Mouse (Mus musculus) midbrain, postnatal 0 days (tissue): ENCODE data around the gene Emc1. TPM values are rescaled to one million over a fixed set of nuclear protein-coding genes. Genes with fewer than 3 reads are reported as not detected.

ENCODE experiments used
- ATAC-seq: fragments of 200-750 bp; cut with Nextera tagmentation; 2 replicates; pipeline ENCODE4 v1.8.0; 2017; ENCODE audit warnings: moderate number of reproducible peaks, mild to moderate bottlenecking, moderate TSS enrichment, moderate library complexity; ENCODE audit not compliant: low FRiP score
- DNase-seq: peaks from one replicate; pipeline ENCODE4 v3.0.0-alpha.2; 2015; ENCODE audit warnings: low spot score
- H3K27ac ChIP-seq: fragments of 300-500 bp; sonication (generic); 2 replicates; pipeline ENCODE4 v1.5.1; 2014; ENCODE audit warnings: low read depth, mild to moderate bottlenecking, low read length, mixed read lengths
- H3K27me3 ChIP-seq: fragments of 300-500 bp; sonication (generic); 2 replicates; pipeline ENCODE4 v1.6.1; 2014; ENCODE audit warnings: low read length, control low read depth, mixed read lengths; ENCODE audit not compliant: insufficient read depth
- H3K36me3 ChIP-seq: fragments of 300-500 bp; sonication (generic); 2 replicates; pipeline ENCODE4 v1.6.1; 2014; ENCODE audit warnings: low read length, control low read depth, mixed read lengths; ENCODE audit not compliant: insufficient read depth
- H3K4me1 ChIP-seq: fragments of 300-500 bp; sonication (generic); 2 replicates; pipeline ENCODE4 v1.6.1; 2014; ENCODE audit warnings: mild to moderate bottlenecking, control low read depth, antibody characterized with exemption, low read length, mixed read lengths; ENCODE audit not compliant: insufficient read depth
- H3K4me2 ChIP-seq: fragments of 300-500 bp; sonication (generic); 2 replicates; pipeline ENCODE4 v1.6.1; 2014; ENCODE audit warnings: low read depth, mild to moderate bottlenecking, low read length, mixed read lengths; ENCODE audit not compliant: poor library complexity, severe bottlenecking
- H3K4me3 ChIP-seq: fragments of 300-500 bp; sonication (generic); 2 replicates; pipeline ENCODE4 v1.5.1; 2014; ENCODE audit warnings: low read depth, mild to moderate bottlenecking, low read length, moderate library complexity
- H3K9ac ChIP-seq: fragments of 300-500 bp; sonication (generic); replicated peaks from 2 replicates; pipeline ENCODE4 v1.6.1; 2014; ENCODE audit warnings: mild to moderate bottlenecking, low read length, moderate library complexity, mixed read lengths; ENCODE audit not compliant: poor library complexity, severe bottlenecking
- H3K9me3 ChIP-seq: fragments of 300-500 bp; sonication (generic); 2 replicates; pipeline ENCODE4 v1.6.1; 2016; ENCODE audit warnings: low read length, control low read depth
- CTCF ChIP-seq: IDR thresholded peaks from 2 replicates; pipeline ENCODE4 v1.5.1; 2016; ENCODE audit warnings: antibody characterized with exemption, mild to moderate bottlenecking
- WGBS: fragments of 180-500 bp; shearing (Covaris S2); extraction: QIAGEN DNeasy Blood & Tissue Kit; methylation state at CpG from one replicate; pipeline ENCODE4 v1.1.7; 2014; 5-methylcytosine and 5-hydroxymethylcytosine counted together
- polyA plus RNA-seq: library from polyadenylated mRNA; unstranded; fragments of >200 nt; fragmentation: Nextera tagmentation; extraction: Ambion mirVana; gene quantifications from 2 replicates; pipeline ENCODE4 v1.2.1, GENCODE M21; 2015
- total RNA-seq: library from RNA; depleted of rRNA; stranded (reverse); fragments of >200 nt; gene quantifications from 2 replicates; pipeline ENCODE4 v1.2.3, GENCODE M21; 2014

Emc1 gene
- total and polyA plus RNA-seq, 2 experiments from 2014 or later = 50.3 to 78.3 TPM

GRCm38 (mm10) chr4:139310899-139311701 lies 41.3 kb upstream of the Emc1 start:
- H3K9me3 ChIP-seq = no peaks in the 10 kb centered on the region
- H3K36me3 ChIP-seq = peaks cover 17% of the 10 kb centered on the region
- peak overlapping the region; percentile 80 for H3K9ac ChIP-seq
- no peaks in the 10 kb centered on the region for H3K27me3 ChIP-seq
- H3K4me1 ChIP-seq = peaks cover 13% of the 10 kb centered on the region; the same call in 1 of the 2 replicates
- H3K27ac ChIP-seq = peak overlapping the region; percentile 67; the same call in 1 of the 2 replicates
- TF ChIP-seq CTCF = no peak
- DNase-seq (no peak), ATAC-seq (peak; percentile 70)
- H3K4me2 ChIP-seq = peak overlapping the region; percentile 92
- H3K4me3 ChIP-seq = peak overlapping the region; percentile 91
- under 1% methylated on average over 50 of the region's 53 CpGs for WGBS

GRCm38 (mm10) chr4:139311707-139312106 lies 40.7 kb upstream of the Emc1 start:
- WGBS = 20% methylated on average over 14 of the region's 14 CpGs

GRCm38 (mm10) chr4:139312632-139313031 lies 39.8 kb upstream of the Emc1 start:
- H3K27me3 ChIP-seq = no peaks in the 10 kb centered on the region
- no peak overlapping the region for H3K27ac ChIP-seq
- peak; percentile 32 for DNase-seq
- H3K36me3 ChIP-seq = peaks cover 11% of the 10 kb centered on the region
- no peak overlapping the region for H3K4me3 ChIP-seq
- no peak overlapping the region for H3K4me2 ChIP-seq
- no peak overlapping the region for H3K9ac ChIP-seq
- 71% methylated on average over 4 of the region's 4 CpGs for WGBS
- H3K9me3 ChIP-seq = no peaks in the 10 kb centered on the region
- ATAC-seq = no peak
- peaks cover 13% of the 10 kb centered on the region; the same call in 1 of the 2 replicates for H3K4me1 ChIP-seq
- peak; percentile 66 for TF ChIP-seq CTCF

More at GRCm38 (mm10) chr4:139311707-139312106, 40.7 kb upstream of the Emc1 start:
- peaks cover 11% of the 10 kb centered on the region for H3K36me3 ChIP-seq
- DNase-seq (no peak), ATAC-seq (no peak)
- H3K27ac ChIP-seq = no peak overlapping the region
- no peak for TF ChIP-seq CTCF
- H3K4me1 ChIP-seq = peaks cover 13% of the 10 kb centered on the region; the same call in 1 of the 2 replicates
- H3K9me3 ChIP-seq = no peaks in the 10 kb centered on the region
- H3K27me3 ChIP-seq = no peaks in the 10 kb centered on the region
- H3K4me3 ChIP-seq = peak overlapping the region; percentile 91
- H3K9ac ChIP-seq = peak overlapping the region; percentile 80
- H3K4me2 ChIP-seq = peak overlapping the region; percentile 92

- Histone ChIP-seq H3K4me3 (no peak overlapping the region), H3K9me3 (no peaks in the 10 kb centered on the region), H3K27ac (no peak overlapping the region), H3K9ac (no peak overlapping the region), H3K4me2 (no peak overlapping the region), H3K4me1 (no peaks in the 10 kb centered on the region), H3K27me3 (no peaks in the 10 kb centered on the region), H3K36me3 (peaks cover 18% of the 10 kb centered on the region)
- ATAC-seq (no peak), DNase-seq (no peak)
- TF ChIP-seq CTCF = no peak
- 94% methylated on average over 11 of the region's 11 CpGs for WGBS
These were observed 33.9 kb upstream of the Emc1 start for GRCm38 (mm10) chr4:139318449-139318848.

- 88% methylated on average over 4 of the region's 4 CpGs for WGBS
- Histone ChIP-seq H3K4me3 (no peak overlapping the region), H3K4me2 (no peak overlapping the region), H3K27ac (no peak overlapping the region), H3K4me1 (no peaks in the 10 kb centered on the region), H3K36me3 (peaks cover 14% of the 10 kb centered on the region), H3K9me3 (no peaks in the 10 kb centered on the region), H3K27me3 (no peaks in the 10 kb centered on the region), H3K9ac (no peak overlapping the region)
- ATAC-seq = no peak
- no peak for TF ChIP-seq CTCF
- no peak for DNase-seq
These were observed 32.6 kb upstream of the Emc1 start for GRCm38 (mm10) chr4:139319740-139320139.

- no peaks in the 10 kb centered on the region for H3K9me3 ChIP-seq
- no peaks in the 10 kb centered on the region for H3K27me3 ChIP-seq
- DNase-seq (peak; percentile 71), ATAC-seq (no peak)
- H3K27ac ChIP-seq = no peak overlapping the region
- no peak overlapping the region for H3K9ac ChIP-seq
- H3K36me3 ChIP-seq = no peaks in the 10 kb centered on the region
- TF ChIP-seq CTCF = peak; percentile 67
- H3K4me3 ChIP-seq = no peak overlapping the region
- H3K4me1 ChIP-seq = no peaks in the 10 kb centered on the region
- 14% methylated on average over 10 of the region's 10 CpGs for WGBS
- H3K4me2 ChIP-seq = no peak overlapping the region
These were observed 21.8 kb upstream of the Emc1 start for GRCm38 (mm10) chr4:139330605-139331004.
